Mouse (Mus musculus): Measurements from ENCODE around the gene Mfsd2a. TPM values are rescaled to one million over a fixed set of nuclear protein-coding genes. Genes with fewer than 3 reads are reported as not detected.

Mfsd2a gene
- polyA plus RNA-seq, 1 experiment from 2014 or later = 16.0 TPM

Other genes starting within 250 kb of the Mfsd2a start
- 79.4 and 83.0 TPM in 2 replicates for gene Ppt1, start 124.9 kb downstream of the Mfsd2a start, polyA plus RNA-seq (2015; fragmentation: Nextera tagmentation; extraction: Ambion mirVana)
- gene Cap1, start 75.1 kb downstream of the Mfsd2a start, polyA plus RNA-seq (2015; fragmentation: Nextera tagmentation; extraction: Ambion mirVana) = 64.5 and 78.3 TPM in 2 replicates
- 25.2 and 29.5 TPM in 2 replicates for gene Mycl, start 34.5 kb upstream of the Mfsd2a start, polyA plus RNA-seq (2015; fragmentation: Nextera tagmentation; extraction: Ambion mirVana)
- 20.9 and 21.3 TPM in 2 replicates for gene Trit1, start 55.4 kb upstream of the Mfsd2a start, polyA plus RNA-seq (2015; fragmentation: Nextera tagmentation; extraction: Ambion mirVana)
- gene Bmp8b, start 144.0 kb upstream of the Mfsd2a start, polyA plus RNA-seq (2015; fragmentation: Nextera tagmentation; extraction: Ambion mirVana) = 1.2 and 1.3 TPM in 2 replicates
- gene Oxct2b, start 155.1 kb upstream of the Mfsd2a start, polyA plus RNA-seq (2015; fragmentation: Nextera tagmentation; extraction: Ambion mirVana) = 0.12 and 0.15 TPM in 2 replicates
- 93.2 and 94.9 TPM in 2 replicates for gene Ppie, start 178.8 kb upstream of the Mfsd2a start, polyA plus RNA-seq (2015; fragmentation: Nextera tagmentation; extraction: Ambion mirVana)
- 0.46 and 0.50 TPM in 2 replicates for gene Hpcal4, start 222.0 kb upstream of the Mfsd2a start, polyA plus RNA-seq (2015; fragmentation: Nextera tagmentation; extraction: Ambion mirVana)
- 0.14 TPM in 1 of 2 replicates, not detected in the other for gene Nt5c1a, start 240.3 kb upstream of the Mfsd2a start, polyA plus RNA-seq (2015; fragmentation: Nextera tagmentation; extraction: Ambion mirVana)